Mouse (Mus musculus) CH12.LX (cell line): ENCODE results near the gene Nr2c1. TPM values are rescaled to one million over a fixed set of nuclear protein-coding genes. Genes with fewer than 3 reads are reported as not detected.

Experiments used
- DNase-seq: peaks from one replicate; pipeline ENCODE4 v3.0.0-alpha.2; 2013; ENCODE audit errors: extremely low read depth
- H3K27ac ChIP-seq: 2 replicates; pipeline ENCODE4 v1.5.1; 2012; ENCODE audit warnings: low read depth, mild to moderate bottlenecking, control low read depth, moderate library complexity; ENCODE audit not compliant: insufficient read depth
- H3K27me3 ChIP-seq: replicated peaks from 2 replicates; pipeline ENCODE3; 2012; ENCODE audit warnings: inconsistent platforms
- H3K36me3 ChIP-seq, 2 experiments: replicated peaks in 1 of 2; 2 replicates each; pipeline versions ENCODE3 to v1.6.1; 2012; ENCODE audit warnings: inconsistent platforms in 1 of 2, low read length in 1 of 2, mild to moderate bottlenecking in 1 of 2, mixed read lengths in 1 of 2, moderate library complexity in 1 of 2; ENCODE audit not compliant: control insufficient read depth in 1 of 2, insufficient read depth in 1 of 2
- H3K4me1 ChIP-seq, 2 experiments: 2 replicates each; pipeline ENCODE4 v1.6.1; 2012; ENCODE audit warnings: inconsistent platforms in 1 of 2, moderate library complexity in 1 of 2; ENCODE audit not compliant: insufficient read depth in 2 of 2, control insufficient read depth in 1 of 2
- H3K4me2 ChIP-seq: 2 replicates; pipeline ENCODE4 v1.6.1; 2012; ENCODE audit warnings: low read depth, mild to moderate bottlenecking, control low read depth; ENCODE audit not compliant: poor library complexity, insufficient read depth, severe bottlenecking
- H3K4me3 ChIP-seq, 3 experiments: fragments of 150-350 bp in 1 of 3; sonication (generic) in 1 of 3; replicated peaks in 1 of 3; 2 replicates each; pipeline versions ENCODE3 to v1.5.1; 2011 to 2012; ENCODE audit warnings: low read depth in 2 of 3, low read length in 2 of 3, mild to moderate bottlenecking in 2 of 3, moderate library complexity in 2 of 3, control low read depth in 1 of 3, improper control_type of control experiment in 1 of 3, inconsistent platforms in 1 of 3, mixed read lengths in 1 of 3; ENCODE audit not compliant: poor library complexity in 1 of 3
- H3K79me2 ChIP-seq: replicated peaks from 2 replicates; pipeline ENCODE4 v1.6.1; 2012; ENCODE audit warnings: mild to moderate bottlenecking, moderate library complexity; ENCODE audit not compliant: control insufficient read depth, poor library complexity, insufficient read depth, severe bottlenecking; ENCODE audit errors: extremely low read depth
- H3K9ac ChIP-seq: 2 replicates; pipeline ENCODE4 v1.6.1; 2012; ENCODE audit warnings: low read depth, mild to moderate bottlenecking, control low read depth, moderate library complexity; ENCODE audit not compliant: insufficient read depth
- H3K9me3 ChIP-seq: replicated peaks from 2 replicates; pipeline ENCODE3; 2012; ENCODE audit warnings: low read length, inconsistent platforms, mixed read lengths
- BHLHE40 ChIP-seq: IDR thresholded peaks from 2 replicates; pipeline ENCODE4 v1.6.1; 2011; ENCODE audit warnings: mild to moderate bottlenecking, low read depth, low read length, improper control_type of control experiment
- CHD1 ChIP-seq: IDR thresholded peaks from 2 replicates; pipeline ENCODE4 v1.6.1; 2012; ENCODE audit warnings: low read depth, low read length, improper control_type of control experiment, inconsistent platforms
- CTCF ChIP-seq, 2 experiments: IDR thresholded peaks in 1 of 2; conservative IDR thresholded peaks in 1 of 2; 2 replicates each; pipeline ENCODE4 v1.5.1; 2011 to 2012; ENCODE audit warnings: low read depth in 2 of 2, low read length in 2 of 2, improper control_type of control experiment in 1 of 2, inconsistent platforms in 1 of 2, mild to moderate bottlenecking in 1 of 2, moderate library complexity in 1 of 2
- ELF1 ChIP-seq: IDR thresholded peaks from 2 replicates; pipeline ENCODE4 v1.6.1; 2014; ENCODE audit warnings: low read depth, mild to moderate bottlenecking, inconsistent platforms, low read length, improper control_type of control experiment
- EP300 ChIP-seq: IDR thresholded peaks from 2 replicates; pipeline ENCODE4 v1.6.1; 2011; ENCODE audit warnings: low read length, improper control_type of control experiment
- ETS1 ChIP-seq: conservative IDR thresholded peaks from 2 replicates; pipeline ENCODE4 v1.6.1; 2012; ENCODE audit warnings: low read depth, mild to moderate bottlenecking, inconsistent platforms, low read length, improper control_type of control experiment, moderate library complexity
- HCFC1 ChIP-seq: IDR thresholded peaks from 2 replicates; pipeline ENCODE4 v1.6.1; 2012; ENCODE audit warnings: low read depth, mild to moderate bottlenecking, inconsistent platforms, low read length, improper control_type of control experiment
- KAT2A ChIP-seq: IDR thresholded peaks from 2 replicates; pipeline ENCODE4 v1.6.1; 2012; ENCODE audit warnings: low read length, improper control_type of control experiment, inconsistent platforms; ENCODE audit not compliant: insufficient replicate concordance
- MAZ ChIP-seq: IDR thresholded peaks from 2 replicates; pipeline ENCODE4 v1.6.1; 2012; ENCODE audit warnings: low read depth, mild to moderate bottlenecking, inconsistent platforms, low read length, improper control_type of control experiment, moderate library complexity
- MEF2A ChIP-seq: IDR thresholded peaks from 2 replicates; pipeline ENCODE4 v1.6.1; 2014; ENCODE audit warnings: low read depth, mild to moderate bottlenecking, inconsistent platforms, low read length, improper control_type of control experiment, borderline replicate concordance
- MYC ChIP-seq: IDR thresholded peaks from 2 replicates; pipeline ENCODE4 v1.6.1; 2011; ENCODE audit warnings: low read depth, mild to moderate bottlenecking, improper control_type of control experiment, low read length
- NELFE ChIP-seq: IDR thresholded peaks from 2 replicates; pipeline ENCODE4 v1.6.1; 2011; ENCODE audit warnings: low read depth, low read length, improper control_type of control experiment
- NRF1 ChIP-seq: IDR thresholded peaks from 2 replicates; pipeline ENCODE4 v1.6.1; 2014; ENCODE audit warnings: low read depth, mild to moderate bottlenecking, inconsistent platforms, low read length, improper control_type of control experiment, moderate library complexity
- PAX5 ChIP-seq: IDR thresholded peaks from 2 replicates; pipeline ENCODE4 v1.6.1; 2012; ENCODE audit warnings: low read length, inconsistent platforms, mixed read lengths
- POLR2A ChIP-seq: IDR thresholded peaks from 2 replicates; pipeline ENCODE4 v1.6.1; 2011; ENCODE audit warnings: low read depth, mild to moderate bottlenecking, improper control_type of control experiment, low read length
- POLR2AphosphoS2 ChIP-seq: IDR thresholded peaks from 2 replicates; pipeline ENCODE4 v1.6.1; 2011; ENCODE audit warnings: low read depth, low read length, improper control_type of control experiment
- RAD21 ChIP-seq: IDR thresholded peaks from 2 replicates; pipeline ENCODE4 v1.6.1; 2011; ENCODE audit warnings: low read depth, mild to moderate bottlenecking, low read length, improper control_type of control experiment, moderate library complexity
- SIN3A ChIP-seq: IDR thresholded peaks from 2 replicates; pipeline ENCODE4 v1.6.1; 2012; ENCODE audit warnings: low read length, improper control_type of control experiment, inconsistent platforms
- SMC3 ChIP-seq: IDR thresholded peaks from 2 replicates; pipeline ENCODE4 v1.6.1; 2011; ENCODE audit warnings: low read depth, low read length, improper control_type of control experiment
- TBP ChIP-seq: conservative IDR thresholded peaks from 2 replicates; pipeline ENCODE4 v1.6.1; 2011; ENCODE audit warnings: low read depth, low read length, improper control_type of control experiment
- TCF12 ChIP-seq: IDR thresholded peaks from 2 replicates; pipeline ENCODE4 v1.6.1; 2014; ENCODE audit warnings: low read depth, mild to moderate bottlenecking, inconsistent platforms, low read length, improper control_type of control experiment
- UBTF ChIP-seq: IDR thresholded peaks from 2 replicates; pipeline ENCODE4 v1.6.1; 2012; ENCODE audit warnings: low read depth, mild to moderate bottlenecking, inconsistent platforms, low read length, improper control_type of control experiment, moderate library complexity
- USF1 ChIP-seq: IDR thresholded peaks from 2 replicates; pipeline ENCODE4 v1.6.1; 2014; ENCODE audit warnings: low read depth, mild to moderate bottlenecking, inconsistent platforms, low read length, improper control_type of control experiment
- USF2 ChIP-seq: conservative IDR thresholded peaks from 2 replicates; pipeline ENCODE4 v1.6.1; 2011; ENCODE audit warnings: low read depth, low read length, improper control_type of control experiment
- ZC3H11A ChIP-seq: IDR thresholded peaks from 2 replicates; pipeline ENCODE4 v1.6.1; 2012; ENCODE audit warnings: low read depth, mild to moderate bottlenecking, inconsistent platforms, low read length, improper control_type of control experiment
- dilution Hi-C: fragments of 300-500 bp; cut with MboI; formaldehyde crosslinking; loops from 2 replicates; pipeline ENCODE4 v1.14.3; 2020; ENCODE audit warnings: low sequenced_read_pairs; ENCODE audit not compliant: extremely low pct_unique_long_range_greater_than_20kb, extremely low pct_ligation_motif_present
- in situ Hi-C: fragments of 300-500 bp; cut with MboI; formaldehyde crosslinking; loops from 3 replicates; pipeline ENCODE4 v1.14.3; 2019; ENCODE audit warnings: low sequenced_read_pairs, low pct_ligation_motif_present, low pct_unique_long_range_greater_than_20kb, mixed read lengths
- polyA plus RNA-seq: library from polyadenylated mRNA; unstranded; fragments of >175 nt; gene quantifications from 2 replicates; pipeline ENCODE4 v1.2.1, GENCODE M21; 2012; ENCODE audit warnings: low read depth; ENCODE audit not compliant: insufficient read length
- total RNA-seq, 2 experiments: library from RNA; depleted of rRNA; stranded (reverse); fragments of 300-350 nt in 1 of 2; fragments of >200 nt in 1 of 2; gene quantifications; 2 replicates each; pipeline ENCODE4 v1.2.3; 2012 to 2014

Gene Nr2c1
- total and polyA plus RNA-seq, 3 experiments = 3.6 to 6.5 (median 5.7) TPM

- TF ChIP-seq MEF2A = no peak
- TF ChIP-seq POLR2A = no peak
- no peak for TF ChIP-seq CTCF (conservative IDR thresholded peaks at IDR 0.05 in 1 of 2, IDR thresholded peaks at IDR 0.05 in 1 of 2; ENCODE audit: low read depth in 2 of 2, low read length in 2 of 2)
- TF ChIP-seq ZC3H11A = no peak
- TF ChIP-seq ETS1 = no peak
- TF ChIP-seq CHD1 = no peak
- TF ChIP-seq NRF1 = no peak
- no peak for TF ChIP-seq TCF12
- no peak for TF ChIP-seq NELFE
- no peak for TF ChIP-seq UBTF
- no peak for TF ChIP-seq PAX5
- Histone ChIP-seq H3K4me2 (no peak overlapping the region), H3K79me2 (no peaks in the 10 kb centered on the region), H3K4me1 (peaks cover 17 to 42% of the 10 kb centered on the region in 2 experiments), H3K9ac (no peak overlapping the region), H3K36me3 (peaks cover 14 to 41% of the 10 kb centered on the region in 2 experiments), H3K27me3 (no peaks in the 10 kb centered on the region), H3K4me3 (no peak overlapping the region), H3K27ac (no peak overlapping the region), H3K9me3 (no peaks in the 10 kb centered on the region)
- in situ Hi-C loops = no loop called here
- no peak for DNase-seq
- dilution Hi-C loops = no loop called here
Measured at GRCm38 (mm10) chr10:94098100-94098499, 49.7 kb upstream of the Nr2c1 start.

- DNase-seq = no peak
- Histone ChIP-seq H3K9me3 (no peaks in the 10 kb centered on the region), H3K4me1 (peaks cover 10 to 28% of the 10 kb centered on the region in 2 experiments), H3K79me2 (no peaks in the 10 kb centered on the region), H3K36me3 (peaks cover 40 to 60% of the 10 kb centered on the region in 2 experiments), H3K27me3 (no peaks in the 10 kb centered on the region), H3K9ac (no peak overlapping the region), H3K27ac (no peak overlapping the region), H3K4me3 (no peak overlapping the region), H3K4me2 (no peak overlapping the region)
- dilution Hi-C loops = no loop called here
- in situ Hi-C loops = loop anchor here (5.0 to 10.0 kb wide), 2 partner anchors 68 to 271 kb away; partner anchors contain the start of genes Fgd6, Usp44 and Vezt
- no peak for TF ChIP-seq SIN3A
- TF ChIP-seq EP300 = no peak
- TF ChIP-seq RAD21 = no peak
- no peak for TF ChIP-seq CHD1
- no peak for TF ChIP-seq ELF1
- TF ChIP-seq POLR2AphosphoS2 = no peak
- no peak for TF ChIP-seq USF1
- TF ChIP-seq TBP = no peak
- no peak for TF ChIP-seq USF2
- no peak for TF ChIP-seq HCFC1
- TF ChIP-seq MYC = no peak
- TF ChIP-seq UBTF = no peak
- no peak for TF ChIP-seq KAT2A
- no peak for TF ChIP-seq SMC3
- no peak for TF ChIP-seq BHLHE40
- no peak for TF ChIP-seq NELFE
- TF ChIP-seq MAZ = no peak
Measured at GRCm38 (mm10) chr10:94105498-94105897, 42.3 kb upstream of the Nr2c1 start.
